Mouse (Mus musculus) brown adipose tissue, adult 24 weeks (tissue): ENCODE data around the gene Zfp536. TPM values are rescaled to one million over a fixed set of nuclear protein-coding genes. Genes with fewer than 3 reads are reported as not detected.

ENCODE experiments used
- H3K27ac ChIP-seq: fragments of 200-500 bp; replicated peaks from 2 replicates; pipeline ENCODE4 v1.5.1; 2012; ENCODE audit warnings: low read depth, mild to moderate bottlenecking, low read length
- H3K4me1 ChIP-seq: fragments of 200-500 bp; 2 replicates; pipeline ENCODE4 v1.6.1; 2012; ENCODE audit warnings: low read length, mixed read lengths; ENCODE audit not compliant: control insufficient read depth, insufficient read depth, insufficient read length
- H3K4me3 ChIP-seq: fragments of 200-500 bp; 2 replicates; pipeline ENCODE4 v1.5.1; 2012; ENCODE audit warnings: low read depth, mild to moderate bottlenecking, low read length, moderate library complexity; ENCODE audit not compliant: insufficient read depth
- polyA plus RNA-seq: library from polyadenylated mRNA; stranded (reverse); fragments of >200 nt; gene quantifications from 2 replicates; pipeline ENCODE4 v1.2.4, GENCODE M21; 2012; ENCODE audit not compliant: missing spikeins, insufficient read depth, insufficient read length

Zfp536 gene
- polyA plus RNA-seq, 1 experiment: not detected

GRCm38 (mm10) chr7:37548805-37549204 lies 224.6 kb downstream of the Zfp536 start:
- Histone ChIP-seq H3K4me1 (no peaks in the 10 kb centered on the region), H3K27ac (no peak overlapping the region), H3K4me3 (no peak overlapping the region)

- H3K4me3 ChIP-seq: no peak overlapping the region
- H3K27ac ChIP-seq: no peak overlapping the region
- H3K4me1 ChIP-seq: no peaks in the 10 kb centered on the region
These were observed 229.4 kb downstream of the Zfp536 start for GRCm38 (mm10) chr7:37544011-37544410.

- H3K4me3 ChIP-seq: no peak overlapping the region
These were observed 230.5 kb downstream of the Zfp536 start for GRCm38 (mm10) chr7:37542951-37543350.

GRCm38 (mm10) chr7:37531166-37531565 lies 242.3 kb downstream of the Zfp536 start:
- no peaks in the 10 kb centered on the region for H3K4me1 ChIP-seq
- no peak overlapping the region for H3K27ac ChIP-seq
- no peak overlapping the region for H3K4me3 ChIP-seq

More at GRCm38 (mm10) chr7:37542951-37543350, 230.5 kb downstream of the Zfp536 start:
- H3K27ac ChIP-seq: no peak overlapping the region
- H3K4me1 ChIP-seq: no peaks in the 10 kb centered on the region

GRCm38 (mm10) chr7:37528311-37528710 lies 245.1 kb downstream of the Zfp536 start:
- Histone ChIP-seq H3K4me3 (no peak overlapping the region), H3K4me1 (no peaks in the 10 kb centered on the region), H3K27ac (no peak overlapping the region)

GRCm38 (mm10) chr7:37527890-37528289 lies 245.6 kb downstream of the Zfp536 start:
- H3K4me3 ChIP-seq: no peak overlapping the region
- H3K27ac ChIP-seq: no peak overlapping the region
- no peaks in the 10 kb centered on the region for H3K4me1 ChIP-seq

GRCm38 (mm10) chr7:37521407-37521806 lies 252.0 kb downstream of the Zfp536 start:
- Histone ChIP-seq H3K27ac (no peak overlapping the region), H3K4me1 (no peaks in the 10 kb centered on the region), H3K4me3 (no peak overlapping the region)

- H3K4me3 ChIP-seq: no peak overlapping the region
- H3K4me1 ChIP-seq: no peaks in the 10 kb centered on the region
- H3K27ac ChIP-seq: no peak overlapping the region
These were observed 262.3 kb downstream of the Zfp536 start for GRCm38 (mm10) chr7:37510933-37511675.

GRCm38 (mm10) chr7:37509700-37510099 lies 263.7 kb downstream of the Zfp536 start:
- no peak overlapping the region for H3K4me3 ChIP-seq
- H3K27ac ChIP-seq: no peak overlapping the region
- no peaks in the 10 kb centered on the region for H3K4me1 ChIP-seq

GRCm38 (mm10) chr7:37505548-37505947 lies 267.9 kb downstream of the Zfp536 start:
- Histone ChIP-seq H3K4me3 (no peak overlapping the region), H3K27ac (no peak overlapping the region), H3K4me1 (no peaks in the 10 kb centered on the region)

GRCm38 (mm10) chr7:37505096-37505495 lies 268.3 kb downstream of the Zfp536 start:
- Histone ChIP-seq H3K4me1 (no peaks in the 10 kb centered on the region), H3K4me3 (no peak overlapping the region), H3K27ac (no peak overlapping the region)

- H3K4me1 ChIP-seq: no peaks in the 10 kb centered on the region
- H3K4me3 ChIP-seq: no peak overlapping the region
- H3K27ac ChIP-seq: no peak overlapping the region
These were observed 274.6 kb downstream of the Zfp536 start for GRCm38 (mm10) chr7:37498881-37499280.

GRCm38 (mm10) chr7:37496491-37496890 lies 276.9 kb downstream of the Zfp536 start:
- Histone ChIP-seq H3K4me1 (no peaks in the 10 kb centered on the region), H3K4me3 (no peak overlapping the region), H3K27ac (no peak overlapping the region)

- Histone ChIP-seq H3K4me3 (no peak overlapping the region), H3K27ac (no peak overlapping the region), H3K4me1 (no peaks in the 10 kb centered on the region)
These were observed 283.1 kb downstream of the Zfp536 start for GRCm38 (mm10) chr7:37490312-37490711.

GRCm38 (mm10) chr7:37484946-37485345 lies 288.5 kb downstream of the Zfp536 start:
- H3K27ac ChIP-seq: no peak overlapping the region
- no peaks in the 10 kb centered on the region for H3K4me1 ChIP-seq
- H3K4me3 ChIP-seq: no peak overlapping the region

GRCm38 (mm10) chr7:37482564-37482963 lies 290.9 kb downstream of the Zfp536 start:
- no peaks in the 10 kb centered on the region for H3K4me1 ChIP-seq
- no peak overlapping the region for H3K27ac ChIP-seq
- no peak overlapping the region for H3K4me3 ChIP-seq
